Mouse (Mus musculus) testis, postnatal 10 days (tissue): ENCODE data around the gene Clcf1.

Source experiments
- DNase-seq: peaks from one replicate; pipeline ENCODE4 v3.0.0; 2021; ENCODE audit warnings: low spot score

The Clcf1 gene

DNA sequence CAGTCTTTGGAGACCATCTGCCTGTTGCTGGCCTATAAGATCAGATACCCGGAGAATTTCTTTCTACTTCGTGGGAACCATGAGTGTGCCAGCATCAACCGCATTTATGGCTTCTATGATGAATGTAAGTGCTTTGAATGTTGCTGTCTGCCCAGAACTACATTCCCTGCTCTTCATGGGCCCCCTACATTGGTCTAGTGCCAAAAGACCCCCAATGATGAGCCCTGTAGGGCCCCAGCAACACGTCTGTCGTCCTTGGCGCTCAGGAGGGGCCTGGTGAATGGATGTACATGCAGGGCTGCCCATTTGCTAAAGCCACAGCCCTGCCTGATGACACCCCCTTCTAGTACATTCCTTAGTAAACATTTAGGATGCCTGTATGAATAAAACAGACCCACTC, 20.9 kb upstream of the Clcf1 start:
- no peak for DNase-seq

DNA sequence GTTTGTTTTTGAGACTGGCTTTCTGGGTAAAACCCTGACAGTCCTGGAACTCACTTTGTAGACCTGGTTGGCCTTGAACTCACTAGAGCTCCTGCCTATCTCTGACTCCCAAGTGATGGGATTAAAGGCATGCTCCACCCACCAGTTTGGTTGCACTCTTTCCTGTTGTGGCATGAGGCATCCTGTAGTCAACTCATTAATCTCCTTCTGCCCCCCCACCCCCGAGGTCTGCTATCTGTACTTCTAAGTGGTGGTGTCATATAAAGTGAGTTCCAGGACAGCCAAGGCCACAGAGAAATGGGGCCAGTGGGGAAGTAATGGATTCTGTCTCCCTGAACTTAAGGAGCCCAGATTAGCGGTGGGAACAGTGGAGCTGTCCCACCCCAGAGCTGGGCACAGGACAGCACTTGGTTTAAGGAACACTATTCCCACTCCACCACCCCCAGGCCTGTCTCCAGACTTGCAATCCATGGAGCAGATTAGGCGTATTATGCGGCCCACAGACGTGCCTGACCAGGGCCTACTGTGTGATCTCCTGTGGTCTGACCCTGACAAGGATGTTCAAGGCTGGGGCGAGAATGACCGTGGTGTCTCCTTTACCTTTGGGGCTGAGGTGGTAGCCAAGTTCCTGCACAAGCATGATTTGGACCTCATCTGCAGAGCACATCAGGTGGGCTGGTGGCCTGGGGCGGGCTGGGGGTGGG, 19.9 kb upstream of the Clcf1 start:
- no peak for DNase-seq

DNA sequence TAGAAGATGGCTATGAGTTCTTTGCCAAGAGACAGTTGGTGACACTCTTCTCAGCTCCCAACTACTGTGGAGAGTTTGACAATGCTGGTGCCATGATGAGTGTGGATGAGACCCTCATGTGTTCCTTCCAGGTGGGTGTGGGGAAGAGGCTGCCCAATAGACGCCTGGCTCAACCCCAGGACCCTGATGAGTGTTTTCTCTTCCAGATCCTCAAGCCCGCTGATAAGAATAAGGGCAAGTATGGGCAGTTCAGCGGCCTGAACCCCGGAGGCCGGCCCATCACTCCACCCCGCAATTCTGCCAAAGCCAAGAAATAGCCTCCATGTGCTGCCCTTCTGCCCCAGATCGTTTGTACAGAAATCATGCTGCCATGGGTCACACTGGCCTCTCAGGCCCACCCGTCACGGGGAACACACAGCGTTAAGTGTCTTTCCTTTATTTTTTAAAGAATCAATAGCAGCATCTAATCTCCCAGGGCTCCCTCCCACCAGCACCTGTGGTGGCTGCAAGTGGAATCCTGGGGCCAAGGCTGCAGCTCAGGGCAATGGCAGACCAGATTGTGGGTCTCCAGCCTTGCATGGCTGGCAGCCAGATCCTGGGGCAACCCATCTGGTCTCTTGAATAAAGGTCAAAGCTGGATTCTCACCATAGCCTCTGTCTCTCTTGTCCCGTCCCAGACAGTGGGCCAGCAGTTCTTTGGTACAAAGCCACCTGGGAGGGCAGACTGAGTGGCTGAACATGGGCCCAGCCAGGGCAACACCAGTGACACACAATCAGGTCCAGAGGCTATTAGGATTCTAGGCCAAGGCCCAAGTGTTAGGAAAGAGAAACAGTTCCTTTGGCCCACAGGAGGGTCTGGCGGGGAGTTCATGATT, 19.0 kb upstream of the Clcf1 start:
- DNase-seq, result no peak

DNA sequence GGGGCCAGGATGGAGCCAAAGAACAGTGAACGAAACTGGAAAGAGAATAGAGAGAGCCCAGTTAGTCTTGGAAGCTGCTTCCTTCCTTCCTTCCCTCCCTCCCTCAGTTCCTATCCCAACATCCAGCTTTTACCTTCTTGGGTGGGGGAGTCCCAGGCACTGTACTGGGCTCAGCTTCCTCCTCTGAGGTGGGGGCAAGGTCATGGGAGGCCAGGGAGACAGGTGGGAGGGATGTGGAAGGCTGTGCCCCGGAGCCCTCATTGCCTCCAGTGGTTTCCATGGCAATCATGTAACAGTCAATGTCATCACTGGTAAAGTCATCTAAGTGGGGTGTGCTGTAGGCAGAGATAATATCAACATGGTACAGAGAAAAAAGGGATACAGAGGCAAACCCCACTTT, 18.0 kb upstream of the Clcf1 start:
- no peak for DNase-seq

DNA sequence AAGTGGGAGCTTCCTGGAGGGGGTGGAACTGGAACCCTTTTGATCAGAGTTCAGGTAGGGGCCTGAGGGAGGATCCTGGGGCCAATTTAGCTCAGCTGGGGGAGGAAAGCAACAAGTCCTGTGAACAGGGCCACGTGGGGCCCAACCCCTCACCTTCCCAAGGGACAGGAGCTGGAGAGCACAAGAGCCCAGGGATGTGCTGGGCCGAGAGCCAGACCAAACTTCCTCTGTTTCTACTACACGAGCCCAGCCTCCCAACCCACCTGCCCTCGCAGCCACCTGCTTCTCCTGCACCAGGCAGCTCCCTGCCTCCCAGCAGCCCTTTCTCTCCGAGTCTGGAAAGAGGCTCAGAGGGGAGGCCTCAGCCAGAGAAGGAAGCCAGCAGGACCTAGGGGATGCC, 17.5 kb upstream of the Clcf1 start:
- DNase-seq, result no peak

DNA sequence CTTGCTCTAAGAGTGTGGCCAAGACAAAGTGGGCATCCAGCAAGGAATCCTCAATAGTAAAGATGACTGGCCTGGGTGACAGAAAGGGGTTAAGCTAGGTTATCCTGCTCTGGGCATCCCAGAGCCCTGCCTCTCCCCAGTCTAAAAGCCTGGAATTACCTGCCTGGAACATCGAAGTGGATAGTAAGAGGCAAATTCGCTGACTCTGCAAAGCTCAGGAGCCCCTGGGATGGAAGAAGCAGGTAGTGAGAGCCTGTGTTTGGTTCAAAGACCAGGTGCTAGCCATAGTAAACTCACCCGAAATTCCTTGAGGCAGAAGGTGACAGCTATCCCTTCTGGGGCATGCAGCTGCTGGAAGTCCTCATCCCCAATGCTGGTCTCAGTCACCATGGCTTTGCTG, 16.9 kb upstream of the Clcf1 start:
- DNase-seq, result no peak

DNA sequence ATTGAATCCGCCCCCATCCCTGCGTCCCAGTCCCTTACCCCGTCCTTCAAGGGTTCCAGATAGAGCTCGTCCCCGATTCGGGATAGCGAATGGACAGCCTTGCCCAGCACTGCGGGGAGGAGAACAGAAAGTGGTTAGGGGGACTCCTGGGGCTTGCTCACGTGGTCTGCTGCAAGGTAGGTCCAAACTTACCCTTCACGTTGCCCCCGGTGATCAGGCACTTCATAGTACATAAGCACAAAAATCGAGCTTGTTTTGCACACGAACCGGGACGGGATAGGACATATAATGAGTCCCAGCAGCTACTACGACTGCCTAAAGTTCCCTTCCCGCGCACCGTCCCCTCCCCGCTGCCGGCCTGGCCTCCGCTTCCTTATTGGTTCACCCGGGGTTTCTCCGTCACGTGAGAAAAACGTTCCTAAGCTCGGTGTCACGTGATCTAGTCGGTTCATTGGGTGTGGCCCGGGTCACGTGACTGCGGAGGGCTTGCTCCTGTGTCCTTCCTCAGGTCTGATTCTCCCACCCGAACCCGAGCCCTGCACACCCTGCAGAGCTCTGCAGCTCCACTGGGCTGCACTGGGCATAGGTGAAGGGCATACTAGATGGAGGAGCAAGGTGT, 12.6 kb upstream of the Clcf1 start, which contains the start of gene Rad9a:
TSS of gene Rad9a (minus strand) at position 372 of the 619 bp plus-strand sequence.
- DNase-seq, result peak; percentile 97

DNA sequence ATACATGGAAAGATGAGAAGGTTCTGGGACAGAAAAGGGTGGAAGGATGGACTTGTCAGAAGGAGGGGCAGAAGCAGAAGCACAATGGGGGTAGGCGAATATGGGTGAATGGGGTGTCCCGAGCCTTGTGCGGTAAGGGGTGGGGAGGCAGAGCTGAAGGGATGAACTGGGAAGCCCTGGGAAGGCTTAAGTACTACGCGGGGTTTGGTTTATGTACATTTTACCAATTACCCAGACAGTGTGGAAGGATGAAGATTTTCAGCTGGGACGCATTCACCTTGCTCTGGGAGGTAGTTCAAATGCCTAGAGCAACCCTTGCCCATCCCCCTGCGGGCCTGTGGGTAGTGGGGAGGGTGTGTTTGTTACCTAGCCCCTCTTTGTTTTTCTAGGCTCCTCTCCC, 11.9 kb upstream of the Clcf1 start:
- DNase-seq, result no peak

DNA sequence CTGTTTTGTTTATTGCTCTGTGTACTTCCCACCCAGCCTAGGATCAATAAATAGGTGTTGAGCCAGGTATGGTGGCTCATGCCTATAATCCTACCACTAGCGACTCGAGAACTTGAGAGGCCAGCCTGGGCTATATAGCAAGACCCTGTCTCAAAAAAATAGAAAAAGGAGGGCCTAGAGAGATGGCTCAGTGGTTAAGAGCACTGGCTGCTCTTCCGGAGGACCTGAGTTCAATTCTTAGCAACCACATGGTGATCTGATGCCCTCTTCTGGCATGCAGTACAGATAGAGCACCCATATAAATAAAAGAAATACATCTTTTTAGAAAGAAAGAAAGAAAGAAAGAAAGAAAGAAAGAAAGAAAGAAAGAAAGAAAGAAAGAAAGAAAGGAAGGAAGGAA, 10.9 kb upstream of the Clcf1 start:
- no peak for DNase-seq

DNA sequence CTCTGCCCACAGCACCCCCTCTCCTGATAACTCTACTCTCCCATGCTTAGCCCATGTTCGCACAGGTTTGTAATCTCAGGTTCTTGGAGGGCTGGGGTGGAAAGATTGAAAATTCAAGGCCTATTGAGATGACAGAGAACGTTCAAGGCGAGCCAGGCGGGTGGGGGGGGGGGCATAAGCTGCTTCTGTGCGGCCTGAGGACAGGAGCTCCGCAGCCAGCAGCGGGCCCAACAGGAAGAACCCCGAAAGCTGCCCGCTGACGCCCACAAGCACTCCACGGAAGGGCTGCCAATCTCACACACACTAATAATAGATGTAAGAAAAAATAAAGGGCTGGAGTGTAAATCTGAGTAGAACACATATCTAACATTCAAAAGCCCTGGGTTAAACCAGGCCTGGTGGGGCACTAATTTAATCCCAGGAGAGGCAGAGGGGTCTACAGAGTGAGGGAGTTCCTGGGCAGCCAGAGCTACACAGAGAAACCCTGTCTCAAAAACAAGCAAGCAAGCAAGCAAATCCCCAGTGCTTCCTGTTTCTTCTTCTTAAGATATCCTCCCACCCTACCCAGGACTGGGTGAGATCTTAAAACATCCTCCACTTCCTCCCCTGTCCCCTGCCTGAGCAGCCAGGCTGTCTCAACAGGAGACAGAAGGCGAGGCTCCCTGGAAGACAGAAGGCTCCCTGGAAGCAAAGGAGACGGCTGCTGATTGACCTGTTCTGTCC, 10.3 kb upstream of the Clcf1 start:
- no peak for DNase-seq

DNA sequence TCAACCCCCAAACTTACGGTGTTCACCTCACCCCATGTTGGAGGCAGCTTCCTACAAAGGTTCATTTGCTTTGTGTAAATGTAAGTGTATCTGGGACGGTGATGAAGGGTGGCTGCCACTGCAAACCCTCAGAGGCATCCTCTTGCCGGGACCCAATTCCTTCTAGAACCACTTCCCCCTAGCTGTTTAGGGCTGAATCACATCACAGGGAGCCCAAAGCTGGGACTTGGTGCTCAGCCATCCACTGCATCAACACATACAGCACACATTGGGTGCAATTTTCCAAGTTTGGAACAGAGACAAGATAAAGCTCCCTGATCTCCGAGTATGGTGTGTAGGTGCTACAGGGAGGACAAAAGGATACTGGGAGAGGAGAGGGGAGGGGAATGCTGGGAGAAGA, 9.1 kb upstream of the Clcf1 start:
- DNase-seq, result no peak

DNA sequence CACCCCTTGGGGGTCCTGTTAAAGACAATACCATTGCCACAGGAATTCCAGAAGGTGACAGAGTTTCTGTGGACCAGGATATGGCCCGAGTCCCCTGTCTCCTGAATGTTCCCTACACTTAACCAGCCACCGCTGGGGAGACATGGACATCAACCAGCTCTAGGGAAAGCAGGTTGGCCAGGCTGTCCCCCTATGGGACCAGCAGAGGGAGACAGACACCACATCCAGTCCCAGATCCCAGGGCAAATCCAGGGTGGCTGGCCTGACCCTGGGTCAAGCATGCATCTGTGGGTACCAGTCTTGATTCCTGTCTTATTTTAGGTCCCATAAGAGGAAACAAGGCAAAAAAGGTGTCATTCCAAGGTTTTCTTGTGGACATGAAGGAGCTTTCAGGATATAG, 7.1 kb upstream of the Clcf1 start:
- peak; percentile 79 for DNase-seq

DNA sequence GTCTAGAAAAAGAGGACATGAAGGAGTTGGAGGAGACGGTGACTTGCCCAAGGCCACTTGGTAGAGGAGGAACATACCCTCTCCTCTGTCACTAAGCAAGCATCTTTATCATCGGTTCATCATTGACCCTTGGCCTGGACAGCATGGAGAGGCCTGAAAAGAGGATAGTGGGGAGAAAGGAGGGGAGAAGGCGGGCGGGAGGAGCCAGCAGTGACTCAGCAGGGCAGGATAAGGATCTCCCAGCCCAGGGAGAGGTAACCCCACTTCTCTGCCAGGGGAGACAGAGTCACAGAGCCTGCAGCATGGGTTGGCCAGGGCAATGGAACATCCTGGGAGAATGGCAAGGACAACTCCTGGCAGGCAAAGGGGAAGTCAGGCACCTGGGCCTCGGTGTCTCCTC, 5.5 kb upstream of the Clcf1 start:
- DNase-seq, result no peak

DNA sequence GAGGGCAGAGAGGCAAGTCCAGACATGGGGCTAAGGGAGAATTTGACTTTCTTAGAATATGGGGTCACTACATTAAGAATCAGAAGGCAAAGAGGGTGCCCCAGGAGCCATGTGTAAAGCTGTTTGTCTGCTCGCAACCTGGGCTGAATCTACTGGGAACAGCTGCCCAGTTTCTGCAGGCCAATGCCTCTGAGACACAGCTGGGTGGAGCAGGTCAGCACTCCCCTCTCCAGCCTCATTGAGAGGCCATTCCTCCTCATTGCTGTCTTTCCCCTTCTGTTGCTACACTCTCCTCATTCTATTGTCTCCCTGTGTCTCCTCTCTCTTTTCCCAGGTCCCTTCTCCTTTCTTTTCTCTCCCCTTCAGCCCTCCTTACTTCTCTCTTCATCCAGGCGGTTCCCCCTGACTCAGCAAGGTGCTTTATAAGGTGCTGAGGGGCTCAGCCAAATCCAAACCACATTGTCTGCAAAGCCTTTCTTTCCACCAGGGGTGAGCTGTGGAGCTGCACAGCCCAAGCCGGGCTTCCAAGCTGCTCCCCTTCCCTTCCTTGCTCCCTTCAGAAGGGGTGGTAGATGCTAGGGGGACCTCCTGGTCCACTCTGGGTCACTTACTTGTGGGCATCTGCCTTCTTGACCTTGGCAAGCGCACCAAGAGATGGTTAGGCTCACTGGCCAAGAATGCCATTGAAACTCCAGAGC, 2.0 kb upstream of the Clcf1 start:
- DNase-seq, result no peak

DNA sequence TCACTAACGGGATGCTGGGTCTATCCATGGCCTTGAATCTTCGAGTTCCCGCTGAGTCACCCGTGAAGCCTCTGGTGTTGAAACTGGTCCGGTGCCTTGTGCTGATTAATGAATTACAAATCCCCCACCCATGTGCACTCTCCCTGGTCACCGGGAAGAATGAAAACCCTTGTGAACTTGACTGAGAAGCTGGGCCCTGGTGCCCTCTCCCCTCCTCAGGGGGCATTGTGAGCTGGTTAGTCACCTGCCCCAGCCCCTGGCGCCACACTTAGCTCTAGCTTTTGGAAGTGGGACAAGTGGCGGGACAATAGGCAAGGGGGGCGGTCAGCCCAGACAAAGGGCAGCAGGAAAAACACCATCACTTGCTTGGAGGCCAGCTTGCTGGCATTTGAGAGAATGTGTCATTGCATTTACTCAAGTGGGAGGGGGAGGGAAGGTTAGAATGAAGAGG, 489 bp upstream of the Clcf1 start:
- DNase-seq, result peak; percentile 46

DNA sequence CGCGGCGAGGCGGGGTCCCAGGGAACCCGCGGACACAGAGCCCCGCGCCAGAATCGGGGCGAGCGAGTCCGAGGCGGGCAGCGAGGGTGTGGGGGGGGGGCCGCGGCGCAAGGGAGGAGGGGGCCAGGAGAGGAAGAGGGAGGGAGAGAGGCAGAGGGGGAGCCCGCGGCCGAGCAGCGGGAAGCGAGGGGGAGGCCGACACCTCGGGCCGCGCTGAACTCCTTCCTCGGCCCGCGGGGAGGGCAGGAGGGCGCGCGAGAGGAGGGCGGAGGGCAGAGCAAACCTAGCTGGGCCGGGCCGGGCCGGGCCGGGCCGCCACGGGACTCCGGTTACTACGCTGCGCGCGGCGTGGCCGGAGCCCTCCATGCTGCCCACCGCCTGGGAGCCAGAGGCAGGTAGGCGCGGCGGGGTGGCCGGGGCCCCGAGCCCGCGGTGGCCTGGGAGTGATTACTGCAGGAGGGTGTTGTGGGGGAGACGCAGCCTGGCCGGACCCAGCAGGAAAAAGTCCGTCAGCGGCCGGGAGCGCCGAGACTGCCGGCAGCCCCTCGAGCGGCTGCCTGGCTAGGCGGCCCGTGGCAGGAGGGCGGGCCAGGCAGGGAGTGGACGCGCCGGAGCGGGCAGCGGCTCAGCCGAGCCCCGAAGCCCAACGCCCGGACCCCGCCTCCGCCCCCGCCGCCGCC, 873 bp downstream of the Clcf1 start:
- DNase-seq, result peak; percentile 68

DNA sequence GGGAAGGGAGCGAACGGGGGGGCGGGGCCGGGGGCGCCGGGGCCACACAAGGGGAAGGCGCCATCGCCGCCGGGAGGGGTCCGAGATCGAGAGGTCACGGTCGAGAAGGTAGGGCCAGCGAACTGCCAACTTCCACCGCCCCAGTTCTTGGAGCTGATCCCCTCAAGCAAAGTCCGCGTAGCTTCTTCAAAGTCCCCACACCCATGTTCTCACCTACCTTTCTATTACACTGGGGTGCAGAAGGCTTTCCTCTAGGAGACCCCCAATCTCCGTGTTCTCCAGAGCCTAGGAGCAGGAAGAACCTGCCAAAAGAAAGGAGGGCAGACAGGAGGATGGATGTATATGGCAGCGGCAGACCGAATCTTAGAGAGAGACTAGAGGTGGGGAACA, 1.4 kb downstream of the Clcf1 start:
- DNase-seq, result no peak

DNA sequence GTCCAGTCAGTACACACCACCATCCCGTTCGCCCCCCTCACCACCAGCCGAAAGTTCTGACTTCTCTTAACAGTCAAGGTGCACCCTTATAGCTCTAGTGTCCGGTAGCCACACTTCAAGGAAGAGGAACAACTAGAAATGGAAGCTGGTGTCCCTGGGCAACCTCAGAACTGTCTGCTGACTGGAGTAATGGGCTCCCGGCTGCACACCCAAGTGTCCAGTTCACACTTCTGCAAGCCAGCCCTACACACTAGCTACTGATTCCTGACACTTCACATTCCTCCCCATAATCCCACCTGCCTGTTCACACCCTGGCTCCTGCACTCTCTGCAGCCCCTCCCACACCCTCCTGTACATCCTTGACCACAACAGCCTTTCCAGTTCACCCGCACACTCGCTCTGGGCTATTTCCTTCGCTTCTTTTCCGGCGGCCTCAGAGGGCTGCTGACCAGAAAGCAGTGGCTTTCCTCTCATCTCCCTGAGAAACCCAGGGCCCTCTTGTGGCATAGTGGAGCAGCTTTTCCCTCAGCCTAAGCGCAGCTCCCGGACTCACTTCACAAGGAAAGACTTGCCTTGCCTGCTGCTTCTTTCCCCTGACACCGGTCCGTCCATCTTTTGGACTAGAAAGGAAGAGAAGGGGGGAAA, 2.1 kb downstream of the Clcf1 start:
- peak; percentile 68 for DNase-seq

DNA sequence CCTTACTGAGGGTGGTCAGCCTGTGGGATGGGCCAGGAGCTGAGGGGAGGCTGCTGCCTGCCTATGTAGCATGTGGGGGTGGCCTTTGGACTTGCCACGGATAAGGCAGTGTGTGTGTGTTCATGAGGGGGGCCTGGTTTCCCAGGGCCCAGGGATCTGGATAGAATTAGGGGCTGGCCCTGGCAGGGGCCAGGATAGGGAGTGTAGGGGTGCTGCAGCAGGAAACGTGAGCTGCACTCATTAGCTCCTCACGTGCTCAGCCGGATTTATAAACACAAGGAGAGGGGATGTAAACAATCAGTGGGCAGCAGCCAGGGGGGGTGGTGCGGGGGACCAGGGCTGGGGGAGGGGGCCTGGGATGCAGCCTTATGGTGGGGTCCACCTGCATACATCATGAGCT, 3.1 kb downstream of the Clcf1 start:
- no peak for DNase-seq

DNA sequence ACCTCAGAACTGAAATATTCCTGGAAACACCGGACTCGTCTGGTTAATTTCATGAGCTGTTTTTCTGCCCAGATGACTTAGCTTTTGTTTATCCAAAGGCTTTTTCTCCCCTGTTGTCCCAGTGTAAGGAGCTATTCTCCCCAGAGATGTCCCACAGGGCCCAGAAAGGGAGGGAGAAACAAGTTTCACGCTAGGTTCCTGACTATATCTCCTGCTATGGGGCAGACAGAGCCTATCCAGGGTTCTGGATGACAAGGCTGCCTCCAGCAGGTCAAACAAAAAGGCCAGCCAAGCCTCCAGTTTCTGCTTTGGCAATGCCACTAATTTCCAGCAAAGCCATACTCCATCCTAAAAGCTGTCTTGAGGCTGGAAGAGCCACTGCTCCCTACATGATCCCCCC, 3.8 kb downstream of the Clcf1 start:
- DNase-seq, result no peak

DNA sequence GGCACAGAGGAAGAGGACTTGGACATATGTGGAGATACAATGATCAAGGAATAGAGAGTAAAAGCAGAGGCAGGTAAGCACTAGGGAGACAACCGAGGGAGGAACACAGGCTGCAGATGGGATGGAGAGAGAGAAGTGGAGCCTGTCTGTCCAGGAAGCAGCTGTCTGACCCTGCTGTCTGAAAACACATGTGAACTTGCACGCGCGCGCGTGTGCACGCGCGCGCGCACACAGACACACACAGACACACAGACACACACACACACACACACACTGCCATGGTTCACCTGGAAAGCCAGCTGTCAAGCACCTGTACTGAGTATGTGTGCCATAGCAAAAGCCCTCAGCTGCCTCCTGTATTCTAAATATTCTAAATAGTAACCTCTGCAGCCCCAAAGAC, 4.3 kb downstream of the Clcf1 start:
- DNase-seq, result no peak
